Comparison of ENCODE assay signal across 13 mouse cellular contexts in genomic region chr12:83525822-83526544, GRCm38 (mm10). TPM values are rescaled to one million over a fixed set of nuclear protein-coding genes. Genes with fewer than 3 reads are reported as not detected.
DNase-seq lines count a peak whose midpoint lies in the region; ATAC-seq lines count a peak whose summit lies in the region.
"Had no signal": no experiment of that assay in that cellular context is flagged by ENCODE, and none has a peak within 500 bp of the region (broad histone marks: within the 10 kb centered on the region; RNA-seq: fewer than 3 reads in every experiment).

No protein-coding gene starts in this region.

- peaks cover 24% of the 10 kb centered on the region for H3K4me1 ChIP-seq in limb, embryonic 13.5 days
- H3K4me1 ChIP-seq in hindbrain, embryonic 12.5 days, result peaks cover 16% of the 10 kb centered on the region

- no peak overlapping the region; the same call in 1 of the 2 replicates for H3K27ac ChIP-seq in limb, embryonic 13.5 days
- H3K27ac ChIP-seq in hindbrain, embryonic 12.5 days, result no peak overlapping the region
- H3K27ac ChIP-seq: midbrain, embryonic 10.5 days had no signal

- no peaks in the 10 kb centered on the region for H3K9me3 ChIP-seq in limb, embryonic 13.5 days
- no peaks in the 10 kb centered on the region for H3K9me3 ChIP-seq in hindbrain, embryonic 12.5 days (replicated peaks)
- H3K9me3 ChIP-seq: midbrain, embryonic 10.5 days had no signal

- H3K27me3 ChIP-seq in limb, embryonic 13.5 days, result no peaks in the 10 kb centered on the region
- H3K27me3 ChIP-seq in hindbrain, embryonic 12.5 days, result no peaks in the 10 kb centered on the region

- peaks cover 23% of the 10 kb centered on the region for H3K36me3 ChIP-seq in limb, embryonic 13.5 days
- H3K36me3 ChIP-seq in hindbrain, embryonic 12.5 days, result peaks cover 10% of the 10 kb centered on the region

- 78% methylated on average over 18 of the region's 18 CpGs for WGBS in limb, embryonic 13.5 days
- WGBS in hindbrain, embryonic 12.5 days, result 89% methylated on average over 18 of the region's 18 CpGs

- DNase-seq in frontal cortex, adult 2 months (ENCODE audit: extremely low spot score in 1 of 2, low spot score in 1 of 2), result no peak
- DNase-seq in right cerebral cortex, adult 18-20 months, result peak; percentile 56
- no peak for DNase-seq in right cerebral cortex, postnatal 25 days
- no peak for DNase-seq in layer of hippocampus, postnatal 14 days (ENCODE audit: low spot score in 2 of 2)
- no peak for DNase-seq in kidney, postnatal 10 days
- DNase-seq: cerebellum, adult 9-10 months; gastrocnemius, postnatal 25 days; thymus, adult 2 months had no signal

- H3K4me2 ChIP-seq in limb, embryonic 13.5 days (replicated peaks), result 0 out of 2 replicates have a peak overlapping the region, but pooled peaks have one; percentile 9
- no peak overlapping the region for H3K4me2 ChIP-seq in hindbrain, embryonic 12.5 days (replicated peaks)

- H3K4me3 ChIP-seq in limb, embryonic 13.5 days, result no peak overlapping the region
- no peak overlapping the region for H3K4me3 ChIP-seq in hindbrain, embryonic 12.5 days
- H3K4me3 ChIP-seq: erythroblast, embryonic 14.5 days; midbrain, embryonic 10.5 days had no signal

- no peak overlapping the region for H3K9ac ChIP-seq in limb, embryonic 13.5 days
- no peak overlapping the region for H3K9ac ChIP-seq in hindbrain, embryonic 12.5 days

- ATAC-seq in frontal cortex, adult (ENCODE audit: low TSS enrichment), result peak; percentile 82
- no peak for ATAC-seq in limb, embryonic 13.5 days (ENCODE audit: low FRiP score, low read depth)
- no peak for ATAC-seq in hindbrain, embryonic 12.5 days (ENCODE audit: low FRiP score)

RNA-seq across cellular contexts. Expression of gene Dcaf4, which starts 5.7 kb away (rescaled TPM):
- polyA plus RNA-seq in frontal cortex, adult 2 months (2012; rRNA removed), result 35.2 and 37.8 TPM in 2 replicates
- polyA plus RNA-seq in limb, embryonic 13.5 days (2015; fragmentation: Nextera tagmentation; extraction: Ambion mirVana), result 36.2 and 37.7 TPM in 2 replicates
- 10 to 100 TPM; 31.8 to 32.1 TPM for total RNA-seq in layer of hippocampus, postnatal 14 days (2021)
- polyA plus RNA-seq in hindbrain, embryonic 12.5 days (2016; fragmentation: Nextera tagmentation; extraction: Ambion mirVana), result 28.2 and 29.9 TPM in 2 replicates

RNA-seq across cellular contexts. Expression of gene Dpf3, which starts 38.5 kb away (rescaled TPM):
- polyA plus RNA-seq in frontal cortex, adult 2 months (2012; rRNA removed), result 5.9 and 7.3 TPM in 2 replicates
- polyA plus RNA-seq in limb, embryonic 13.5 days (2015; fragmentation: Nextera tagmentation; extraction: Ambion mirVana), result 5.7 and 6.1 TPM in 2 replicates
- 10 to 100 TPM; 26.4 to 27.8 TPM for total RNA-seq in layer of hippocampus, postnatal 14 days (2021)
- 18.0 and 21.6 TPM in 2 replicates for polyA plus RNA-seq in hindbrain, embryonic 12.5 days (2016; fragmentation: Nextera tagmentation; extraction: Ambion mirVana)
